Mouse (Mus musculus) testis, postnatal 10 days (tissue): Measurements from ENCODE around the gene Ddx19b.
"Not testable (repeated sequence)": the region's sequence is repeated elsewhere in the genome, so short reads cannot be mapped to it uniquely, and the experiment has no call there.

ENCODE experiments used
- DNase-seq: peaks from one replicate; pipeline ENCODE4 v3.0.0; 2021; ENCODE audit warnings: low spot score

The Ddx19b gene

GRCm38 (mm10) chr8:110964666-110965065 lies 66.9 kb downstream of the Ddx19b start:
- DNase-seq, result no peak

- no peak for DNase-seq
These were observed 68.5 kb downstream of the Ddx19b start for GRCm38 (mm10) chr8:110963051-110963450.

- DNase-seq, result no peak
These were observed 71.6 kb downstream of the Ddx19b start for GRCm38 (mm10) chr8:110959906-110960305.

GRCm38 (mm10) chr8:110959071-110959780 lies 72.3 kb downstream of the Ddx19b start:
- no peak for DNase-seq

- DNase-seq, result not testable (repeated sequence)
These were observed 73.0 kb downstream of the Ddx19b start for GRCm38 (mm10) chr8:110958553-110958952.

- no peak for DNase-seq
These were observed 73.4 kb downstream of the Ddx19b start for GRCm38 (mm10) chr8:110958135-110958534.

- no peak for DNase-seq
These were observed 74.1 kb downstream of the Ddx19b start for GRCm38 (mm10) chr8:110957471-110957870.

- no peak for DNase-seq
These were observed 74.7 kb downstream of the Ddx19b start for GRCm38 (mm10) chr8:110956619-110957450.

- no peak for DNase-seq
These were observed 76.8 kb downstream of the Ddx19b start for GRCm38 (mm10) chr8:110954776-110955175.
